Mouse (Mus musculus) liver, embryonic 12.5 days (tissue): Measurements from ENCODE around the gene Wdr44. TPM values are rescaled to one million over a fixed set of nuclear protein-coding genes. Genes with fewer than 3 reads are reported as not detected.
"Not testable (repeated sequence)": the region's sequence is repeated elsewhere in the genome, so short reads cannot be mapped to it uniquely, and the experiment has no call there.

Experiments
- ATAC-seq: fragments of 200-750 bp; cut with Nextera tagmentation; 2 replicates; pipeline ENCODE4 v1.8.0; 2017; ENCODE audit warnings: moderate number of reproducible peaks, mild to moderate bottlenecking, moderate library complexity
- H3K27ac ChIP-seq: fragments of 300-500 bp; sonication (generic); 2 replicates; pipeline ENCODE4 v1.5.1; 2016; ENCODE audit warnings: mild to moderate bottlenecking
- H3K27me3 ChIP-seq: fragments of 300-500 bp; sonication (generic); replicated peaks from 2 replicates; pipeline ENCODE4 v1.6.1; 2016; ENCODE audit warnings: mild to moderate bottlenecking, moderate library complexity
- H3K36me3 ChIP-seq: fragments of 300-500 bp; sonication (generic); 2 replicates; pipeline ENCODE4 v1.6.1; 2016; ENCODE audit warnings: mild to moderate bottlenecking, moderate library complexity
- H3K4me1 ChIP-seq: fragments of 300-500 bp; sonication (generic); 2 replicates; pipeline ENCODE4 v1.6.1; 2016
- H3K4me2 ChIP-seq: fragments of 300-500 bp; sonication (generic); 2 replicates; pipeline ENCODE4 v1.6.1; 2016; ENCODE audit warnings: mild to moderate bottlenecking, moderate library complexity
- H3K4me3 ChIP-seq: fragments of 300-500 bp; sonication (generic); 2 replicates; pipeline ENCODE4 v1.5.1; 2016; ENCODE audit warnings: mild to moderate bottlenecking, moderate library complexity
- H3K9ac ChIP-seq: fragments of 300-500 bp; sonication (generic); 2 replicates; pipeline ENCODE4 v1.6.1; 2016; ENCODE audit warnings: mild to moderate bottlenecking, moderate library complexity
- H3K9me3 ChIP-seq: fragments of 300-500 bp; sonication (generic); replicated peaks from 2 replicates; pipeline ENCODE4 v1.6.1; 2016; ENCODE audit warnings: mild to moderate bottlenecking, moderate library complexity
- WGBS: fragments of 180-500 bp; shearing (Covaris S2); methylation state at CpG from one replicate; pipeline ENCODE4 v1.1.7; 2016; ENCODE audit not compliant: insufficient replicate concordance; 5-methylcytosine and 5-hydroxymethylcytosine counted together
- polyA plus RNA-seq: library from polyadenylated mRNA; unstranded; fragments of >200 nt; fragmentation: Nextera tagmentation; extraction: Ambion mirVana; gene quantifications from 2 replicates; pipeline ENCODE4 v1.2.1, GENCODE M21; 2016

Wdr44 gene
- polyA plus RNA-seq, 1 experiment from 2014 or later = 6.8 TPM

GRCm38 (mm10) chrX:23697346-23697745 lies 4.5 kb downstream of the Wdr44 start:
- no peaks in the 10 kb centered on the region for H3K9me3 ChIP-seq
- no peak for ATAC-seq
- no peak overlapping the region for H3K9ac ChIP-seq
- H3K4me3 ChIP-seq = no peak overlapping the region
- no peak overlapping the region for H3K27ac ChIP-seq
- peaks cover 19% of the 10 kb centered on the region for H3K4me1 ChIP-seq
- WGBS = 66% methylated on average over 2 of the region's 2 CpGs
- no peaks in the 10 kb centered on the region for H3K36me3 ChIP-seq
- H3K4me2 ChIP-seq = peak overlapping the region; percentile 14
- H3K27me3 ChIP-seq = no peaks in the 10 kb centered on the region; the same call in 1 of the 2 replicates

DNA sequence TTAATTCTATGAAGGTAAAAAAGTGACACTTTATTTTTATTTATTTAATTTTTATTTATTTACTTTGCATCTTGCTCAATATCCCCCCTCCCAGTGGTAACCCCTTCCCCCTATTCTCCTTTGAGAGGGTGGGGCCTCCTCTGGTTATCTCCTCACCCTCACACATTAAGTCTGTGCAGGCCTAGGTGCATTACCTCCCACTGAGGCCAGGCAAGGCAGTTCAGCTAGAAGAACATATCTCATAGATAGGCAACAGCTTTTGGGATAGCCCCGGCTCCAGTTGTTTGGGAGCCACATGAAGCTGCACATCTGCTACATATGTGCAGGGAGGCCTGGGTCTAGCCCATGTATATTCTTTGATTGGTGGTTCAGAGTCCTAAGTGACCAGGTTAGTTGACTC lies 6.2 kb downstream of the Wdr44 start:
- WGBS = 48% methylated on average over 1 of the region's 1 CpGs
- no peak overlapping the region for H3K4me3 ChIP-seq
- no peak overlapping the region for H3K4me2 ChIP-seq
- H3K27ac ChIP-seq = no peak overlapping the region
- no peaks in the 10 kb centered on the region for H3K27me3 ChIP-seq
- H3K9me3 ChIP-seq = no peaks in the 10 kb centered on the region
- ATAC-seq = peak; percentile 71
- no peaks in the 10 kb centered on the region for H3K36me3 ChIP-seq
- peaks cover 19% of the 10 kb centered on the region for H3K4me1 ChIP-seq
- no peak overlapping the region for H3K9ac ChIP-seq

DNA sequence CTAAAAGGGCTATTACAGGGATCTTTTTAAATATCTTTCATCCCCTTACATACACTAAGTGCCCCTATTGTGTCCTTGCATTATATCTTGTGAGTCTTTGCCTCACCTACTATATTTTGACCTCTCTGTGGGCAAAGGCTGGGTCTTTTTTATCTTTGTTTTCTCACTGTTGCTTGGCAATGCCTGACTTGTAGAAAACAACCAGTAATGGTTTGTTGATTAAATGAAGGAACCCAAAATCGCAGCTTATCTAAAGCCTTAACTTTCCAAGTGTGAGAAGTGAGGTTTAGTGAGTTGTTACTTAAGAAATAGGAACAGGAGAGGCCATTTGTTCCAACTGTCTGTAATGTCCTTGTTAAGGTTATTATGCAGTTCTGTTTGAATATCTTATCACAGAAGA lies 24.4 kb downstream of the Wdr44 start:
- H3K4me3 ChIP-seq = no peak overlapping the region
- H3K36me3 ChIP-seq = no peaks in the 10 kb centered on the region
- H3K4me1 ChIP-seq = no peaks in the 10 kb centered on the region
- H3K9ac ChIP-seq = no peak overlapping the region
- no peak overlapping the region for H3K4me2 ChIP-seq
- H3K27me3 ChIP-seq = no peaks in the 10 kb centered on the region
- no peak overlapping the region for H3K27ac ChIP-seq
- 40% methylated on average over 1 of the region's 1 CpGs for WGBS
- no peak for ATAC-seq
- no peaks in the 10 kb centered on the region for H3K9me3 ChIP-seq

GRCm38 (mm10) chrX:23727463-23727862 lies 34.6 kb downstream of the Wdr44 start:
- Histone ChIP-seq H3K4me2 (no peak overlapping the region), H3K9me3 (no peaks in the 10 kb centered on the region), H3K36me3 (no peaks in the 10 kb centered on the region), H3K27me3 (no peaks in the 10 kb centered on the region), H3K9ac (no peak overlapping the region), H3K4me3 (no peak overlapping the region), H3K27ac (no peak overlapping the region), H3K4me1 (no peaks in the 10 kb centered on the region)
- WGBS = 58% methylated on average over 1 of the region's 1 CpGs
- ATAC-seq = no peak

- H3K4me1 ChIP-seq = no peaks in the 10 kb centered on the region
- no peaks in the 10 kb centered on the region for H3K36me3 ChIP-seq
- no peak overlapping the region for H3K4me3 ChIP-seq
- no peaks in the 10 kb centered on the region for H3K27me3 ChIP-seq
- no peak overlapping the region for H3K4me2 ChIP-seq
- no peak for ATAC-seq
- WGBS = 70% methylated on average over 1 of the region's 1 CpGs
- no peak overlapping the region for H3K27ac ChIP-seq
- H3K9me3 ChIP-seq = no peaks in the 10 kb centered on the region
- H3K9ac ChIP-seq = no peak overlapping the region
Observed at GRCm38 (mm10) chrX:23754671-23755070, 61.8 kb downstream of the Wdr44 start.

DNA sequence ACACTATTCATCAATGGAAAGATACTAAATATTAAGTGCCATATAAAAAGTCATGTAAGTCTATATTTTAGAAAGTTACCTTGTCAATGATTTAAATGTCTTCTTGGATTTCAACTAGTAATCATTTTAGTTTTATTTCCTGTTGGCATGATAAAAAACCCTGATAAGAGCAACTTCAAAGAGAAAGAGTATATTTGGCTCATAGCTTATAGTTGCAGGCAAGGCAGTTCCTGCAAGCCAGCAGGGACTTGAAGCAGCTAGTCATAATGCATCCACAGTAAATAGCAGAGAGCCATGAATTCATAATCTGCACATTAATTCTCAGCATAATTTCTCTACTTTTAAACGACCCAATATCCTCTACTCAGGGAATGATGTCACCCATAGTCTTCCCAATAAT lies 75.0 kb downstream of the Wdr44 start:
- no peak overlapping the region for H3K27ac ChIP-seq
- no peaks in the 10 kb centered on the region for H3K4me1 ChIP-seq
- H3K36me3 ChIP-seq = 0 out of 2 replicates have a peak, but pooled peaks cover 3% of the 10 kb centered on the region
- no peaks in the 10 kb centered on the region for H3K27me3 ChIP-seq
- no peak overlapping the region for H3K4me3 ChIP-seq
- ATAC-seq = no peak
- 55% methylated on average over 1 of the region's 1 CpGs for WGBS
- no peaks in the 10 kb centered on the region for H3K9me3 ChIP-seq
- no peak overlapping the region for H3K9ac ChIP-seq
- H3K4me2 ChIP-seq = no peak overlapping the region

DNA sequence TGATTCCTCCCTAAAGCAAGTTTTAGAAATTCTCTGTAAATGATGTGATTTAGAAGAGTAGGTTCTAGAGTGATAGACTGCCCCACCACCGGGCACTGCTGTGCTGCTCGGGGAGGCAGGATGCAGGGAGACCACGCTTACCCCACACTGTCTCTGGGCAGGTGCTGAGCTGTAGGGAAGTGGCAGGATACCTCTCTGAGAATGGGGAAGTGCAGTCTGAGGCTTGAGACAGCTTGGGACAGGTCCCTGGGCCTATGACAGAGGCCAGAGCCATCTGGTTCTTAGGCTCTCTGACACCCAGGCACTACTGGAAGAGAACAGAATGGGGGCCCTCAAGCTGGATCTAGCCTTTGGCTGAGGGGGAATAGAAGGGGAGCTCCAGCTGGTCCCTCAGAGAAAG lies 114.3 kb downstream of the Wdr44 start:
- H3K27ac ChIP-seq = no peak overlapping the region
- no peaks in the 10 kb centered on the region for H3K9me3 ChIP-seq
- no peak overlapping the region for H3K4me3 ChIP-seq
- no peak overlapping the region for H3K9ac ChIP-seq
- H3K4me1 ChIP-seq = no peaks in the 10 kb centered on the region
- H3K4me2 ChIP-seq = no peak overlapping the region
- H3K27me3 ChIP-seq = no peaks in the 10 kb centered on the region
- H3K36me3 ChIP-seq = no peaks in the 10 kb centered on the region
- no peak for ATAC-seq
- WGBS = 63% methylated on average over 3 of the region's 3 CpGs

- Histone ChIP-seq H3K27ac (no peak overlapping the region), H3K9me3 (no peaks in the 10 kb centered on the region), H3K4me2 (no peak overlapping the region), H3K27me3 (no peaks in the 10 kb centered on the region), H3K4me1 (no peaks in the 10 kb centered on the region), H3K9ac (no peak overlapping the region), H3K36me3 (no peaks in the 10 kb centered on the region), H3K4me3 (no peak overlapping the region)
- 66% methylated on average over 2 of the region's 2 CpGs for WGBS
- ATAC-seq = no peak
Observed at GRCm38 (mm10) chrX:23810365-23810764, 117.5 kb downstream of the Wdr44 start.

GRCm38 (mm10) chrX:23813287-23813686 lies 120.4 kb downstream of the Wdr44 start:
- ATAC-seq, H3K27me3 ChIP-seq: not testable (repeated sequence)

DNA sequence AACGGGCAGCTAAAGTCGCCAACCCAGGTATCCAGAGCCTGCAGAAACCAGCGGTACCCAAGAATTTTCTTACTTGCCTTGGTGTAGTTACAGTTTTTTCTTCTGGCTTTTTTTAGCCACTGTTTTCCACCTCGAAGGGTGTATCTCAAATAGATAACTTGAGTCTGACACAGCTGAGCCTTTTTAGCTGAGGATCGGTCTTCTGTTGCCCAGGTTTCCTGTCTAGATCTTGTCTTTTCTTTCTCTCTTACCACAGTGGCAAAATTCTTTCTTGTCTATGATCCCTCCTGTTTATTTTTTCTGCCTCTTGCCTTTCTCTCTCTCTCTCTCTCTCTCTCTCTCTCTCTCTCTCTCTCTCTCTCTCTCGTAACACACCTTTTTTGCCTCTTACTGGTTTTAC lies 130.0 kb downstream of the Wdr44 start:
- not testable (repeated sequence) for H3K4me3 ChIP-seq, H3K27me3 ChIP-seq, H3K9ac ChIP-seq, H3K27ac ChIP-seq, H3K4me1 ChIP-seq, ATAC-seq, H3K36me3 ChIP-seq, H3K9me3 ChIP-seq, H3K4me2 ChIP-seq
- 57% methylated on average over 6 of the region's 6 CpGs for WGBS

More at GRCm38 (mm10) chrX:23813287-23813686, 120.4 kb downstream of the Wdr44 start:
- H3K4me1 ChIP-seq, H3K4me3 ChIP-seq, H3K36me3 ChIP-seq, H3K27ac ChIP-seq, H3K9me3 ChIP-seq, H3K4me2 ChIP-seq, H3K9ac ChIP-seq: not testable (repeated sequence)
- WGBS = 48% methylated on average over 1 of the region's 1 CpGs

DNA sequence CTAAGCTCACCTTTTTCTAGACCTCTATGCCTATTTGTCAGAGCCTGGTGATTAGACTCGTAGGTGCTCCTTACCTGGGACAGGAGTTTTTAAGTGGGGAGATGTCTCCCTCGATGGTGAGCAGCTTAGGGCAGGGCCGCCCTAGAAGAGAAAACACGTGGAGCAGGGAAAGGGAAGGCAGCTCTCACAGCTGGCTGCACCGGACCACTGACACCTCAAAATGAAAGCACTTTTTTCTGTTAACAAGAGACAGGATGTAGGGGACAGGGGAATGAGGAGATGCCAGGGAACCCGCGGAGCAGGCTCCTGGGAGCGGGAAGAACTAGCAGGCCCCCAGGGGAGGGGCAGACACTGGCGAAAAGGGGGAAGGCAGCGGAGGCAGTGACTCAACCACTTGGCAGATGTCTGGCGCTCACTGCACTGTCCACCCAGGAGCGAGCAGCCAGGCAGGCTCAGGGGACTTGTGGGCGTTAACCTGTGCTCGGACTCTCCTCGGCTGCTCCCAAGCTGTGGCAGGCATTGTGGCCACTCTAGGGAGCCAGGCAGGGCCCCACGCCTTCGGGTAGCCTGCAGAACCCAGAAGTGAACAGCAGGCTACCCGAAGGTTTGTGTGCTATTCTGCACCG lies 130.7 kb downstream of the Wdr44 start:
- H3K4me2 ChIP-seq = peak overlapping the region; percentile 31
- H3K27me3 ChIP-seq = no peaks in the 10 kb centered on the region
- WGBS = 39% methylated on average over 19 of the region's 19 CpGs
- H3K4me3 ChIP-seq = no peak overlapping the region
- no peaks in the 10 kb centered on the region for H3K36me3 ChIP-seq
- H3K9ac ChIP-seq = no peak overlapping the region
- no peaks in the 10 kb centered on the region for H3K9me3 ChIP-seq
- H3K27ac ChIP-seq = no peak overlapping the region
- H3K4me1 ChIP-seq = no peaks in the 10 kb centered on the region
- ATAC-seq = no peak

GRCm38 (mm10) chrX:23833784-23834183 lies 140.9 kb downstream of the Wdr44 start:
- ATAC-seq, H3K4me1 ChIP-seq, H3K36me3 ChIP-seq, H3K27ac ChIP-seq, H3K9me3 ChIP-seq, H3K27me3 ChIP-seq, H3K4me3 ChIP-seq, H3K9ac ChIP-seq, H3K4me2 ChIP-seq: not testable (repeated sequence)
- WGBS = 70% methylated on average over 11 of the region's 11 CpGs

GRCm38 (mm10) chrX:23840921-23841320 lies 148.1 kb downstream of the Wdr44 start:
- no peak for ATAC-seq
- Histone ChIP-seq H3K27me3 (no peaks in the 10 kb centered on the region), H3K4me3 (no peak overlapping the region), H3K4me1 (no peaks in the 10 kb centered on the region), H3K36me3 (no peaks in the 10 kb centered on the region), H3K9ac (no peak overlapping the region), H3K4me2 (no peak overlapping the region), H3K9me3 (no peaks in the 10 kb centered on the region), H3K27ac (no peak overlapping the region)
- 45% methylated on average over 1 of the region's 1 CpGs for WGBS
